Mouse (Mus musculus) spleen, adult 2 months (tissue): ENCODE measurements around the gene Man2a2. TPM values are rescaled to one million over a fixed set of nuclear protein-coding genes. Genes with fewer than 3 reads are reported as not detected.
"Not testable (repeated sequence)": the region's sequence is repeated elsewhere in the genome, so short reads cannot be mapped to it uniquely, and the experiment has no call there.

ENCODE experiments used
- DNase-seq, 2 experiments: peaks; one replicate each; pipeline versions ENCODE4 v3.0.0 to v3.0.0-alpha.2; 2012 to 2021; ENCODE audit warnings: low spot score in 2 of 2, low read depth in 1 of 2
- H3K27ac ChIP-seq: fragments of 200-500 bp; 2 replicates; pipeline ENCODE4 v1.5.1; 2012; ENCODE audit warnings: low read length, inconsistent platforms; ENCODE audit not compliant: insufficient read depth
- H3K27me3 ChIP-seq: fragments of 200-500 bp; 2 replicates; pipeline ENCODE4 v1.6.1; 2012; ENCODE audit warnings: mild to moderate bottlenecking, moderate library complexity, low read length, inconsistent platforms; ENCODE audit not compliant: control insufficient read depth, insufficient read depth
- H3K36me3 ChIP-seq: fragments of 200-500 bp; 2 replicates; pipeline ENCODE4 v1.6.1; 2012; ENCODE audit warnings: mild to moderate bottlenecking, low read length, inconsistent platforms; ENCODE audit not compliant: control insufficient read depth, insufficient read depth
- H3K4me1 ChIP-seq: fragments of 200-500 bp; 2 replicates; pipeline ENCODE4 v1.6.1; 2011; ENCODE audit warnings: inconsistent platforms; ENCODE audit not compliant: control insufficient read depth, insufficient read depth, insufficient read length
- H3K4me3 ChIP-seq: fragments of 200-500 bp; 2 replicates; pipeline ENCODE4 v1.5.1; 2011; ENCODE audit warnings: mild to moderate bottlenecking, inconsistent platforms; ENCODE audit not compliant: insufficient read depth, insufficient read length; ENCODE audit errors: extremely low read depth
- CTCF ChIP-seq: fragments of 200-500 bp; IDR thresholded peaks from 2 replicates; pipeline ENCODE4 v1.5.1; 2011; ENCODE audit warnings: mild to moderate bottlenecking, inconsistent platforms; ENCODE audit not compliant: insufficient read depth, insufficient read length, insufficient replicate concordance; ENCODE audit errors: extremely low read depth
- POLR2A ChIP-seq: fragments of 200-500 bp; IDR thresholded peaks from 2 replicates; pipeline ENCODE4 v1.6.1; 2011; ENCODE audit warnings: low read depth, low read length, inconsistent platforms
- WGBS: fragments of 180-500 bp; shearing (Covaris S2); methylation state at CpG from one replicate; pipeline ENCODE4 v1.1.7; 2018; 5-methylcytosine and 5-hydroxymethylcytosine counted together
- polyA plus RNA-seq: library from polyadenylated mRNA; depleted of rRNA; stranded (reverse); fragments of >200 nt; gene quantifications from 2 replicates; pipeline ENCODE4 v1.2.3, GENCODE M21; 2012

Gene Man2a2
- polyA plus RNA-seq, 1 experiment = 98.3 TPM

DNA sequence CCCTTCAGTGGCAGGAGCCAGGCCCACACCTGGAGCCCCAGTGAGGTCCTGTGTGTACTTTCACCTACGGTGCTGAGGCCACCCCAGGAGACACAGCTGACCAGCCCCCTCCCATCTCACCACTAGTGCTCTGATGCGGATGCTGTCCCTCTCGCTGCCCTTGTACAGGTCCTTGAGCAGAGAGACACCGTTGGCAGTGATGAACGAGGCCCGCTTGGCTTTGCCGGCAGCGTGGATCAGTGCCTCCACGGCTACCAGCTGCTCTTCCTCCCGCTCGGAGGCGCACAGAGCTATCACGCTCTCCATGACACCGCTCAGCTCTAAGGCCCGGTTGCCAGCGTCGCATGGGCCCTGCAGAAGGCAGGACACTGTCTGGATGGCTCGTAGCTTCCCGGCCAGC lies 39.7 kb downstream of the Man2a2 start:
- Histone ChIP-seq H3K4me3 (no peak overlapping the region), H3K27me3 (no peaks in the 10 kb centered on the region), H3K4me1 (no peaks in the 10 kb centered on the region), H3K27ac (no peak overlapping the region), H3K36me3 (peaks cover 71% of the 10 kb centered on the region)
- DNase-seq = no peak
- no peak for TF ChIP-seq CTCF
- WGBS = 97% methylated on average over 19 of the region's 19 CpGs

DNA sequence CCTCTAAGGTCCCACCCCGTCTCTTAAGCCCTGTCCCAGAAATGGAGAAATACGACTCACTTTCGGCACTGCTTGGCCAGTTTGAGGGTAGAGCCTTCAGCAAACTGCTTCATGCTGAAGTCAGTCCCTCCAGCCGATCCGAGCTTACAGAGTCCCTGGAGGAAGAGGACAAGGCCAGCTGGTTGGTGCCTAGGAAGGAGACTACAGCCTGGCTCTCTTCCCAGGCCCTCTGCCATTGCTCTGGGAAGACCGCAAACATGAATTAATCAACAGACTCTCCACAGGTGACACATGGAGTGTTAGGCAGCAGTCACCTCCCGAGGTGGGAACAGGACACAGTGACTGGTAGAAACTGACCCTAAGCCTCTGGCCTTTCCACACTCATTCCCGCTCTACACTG lies 40.9 kb downstream of the Man2a2 start:
- H3K27me3 ChIP-seq = no peaks in the 10 kb centered on the region
- WGBS = 93% methylated on average over 8 of the region's 8 CpGs
- no peak overlapping the region for H3K4me3 ChIP-seq
- TF ChIP-seq POLR2A = no peak
- DNase-seq = no peak
- H3K36me3 ChIP-seq = peaks cover 67% of the 10 kb centered on the region
- H3K4me1 ChIP-seq = no peaks in the 10 kb centered on the region
- no peak overlapping the region for H3K27ac ChIP-seq

DNA sequence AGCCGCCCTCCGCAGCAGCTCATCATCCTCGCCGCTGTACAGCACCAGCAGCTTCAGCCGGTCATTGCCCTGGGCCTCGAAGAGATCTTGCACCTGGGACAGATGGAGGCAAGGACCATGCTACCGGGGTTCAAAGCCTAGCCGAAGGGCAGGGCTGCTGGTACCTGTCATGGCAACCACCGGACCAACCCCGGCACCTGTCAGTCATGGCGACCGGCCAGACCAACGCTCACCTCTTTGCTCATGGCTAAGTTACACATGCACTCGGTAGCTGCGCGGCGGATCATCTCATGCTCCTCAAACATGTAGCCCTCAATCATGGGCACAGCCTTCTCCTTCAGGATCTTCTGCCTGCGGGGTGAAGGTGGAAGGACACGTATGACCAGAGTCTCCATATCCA lies 45.1 kb downstream of the Man2a2 start:
- TF ChIP-seq POLR2A (no peak), CTCF (no peak)
- Histone ChIP-seq H3K4me1 (no peaks in the 10 kb centered on the region), H3K4me3 (no peak overlapping the region), H3K27me3 (no peaks in the 10 kb centered on the region), H3K36me3 (peaks cover 33% of the 10 kb centered on the region), H3K27ac (no peak overlapping the region)
- WGBS = 96% methylated on average over 19 of the region's 19 CpGs
- no peak for DNase-seq

DNA sequence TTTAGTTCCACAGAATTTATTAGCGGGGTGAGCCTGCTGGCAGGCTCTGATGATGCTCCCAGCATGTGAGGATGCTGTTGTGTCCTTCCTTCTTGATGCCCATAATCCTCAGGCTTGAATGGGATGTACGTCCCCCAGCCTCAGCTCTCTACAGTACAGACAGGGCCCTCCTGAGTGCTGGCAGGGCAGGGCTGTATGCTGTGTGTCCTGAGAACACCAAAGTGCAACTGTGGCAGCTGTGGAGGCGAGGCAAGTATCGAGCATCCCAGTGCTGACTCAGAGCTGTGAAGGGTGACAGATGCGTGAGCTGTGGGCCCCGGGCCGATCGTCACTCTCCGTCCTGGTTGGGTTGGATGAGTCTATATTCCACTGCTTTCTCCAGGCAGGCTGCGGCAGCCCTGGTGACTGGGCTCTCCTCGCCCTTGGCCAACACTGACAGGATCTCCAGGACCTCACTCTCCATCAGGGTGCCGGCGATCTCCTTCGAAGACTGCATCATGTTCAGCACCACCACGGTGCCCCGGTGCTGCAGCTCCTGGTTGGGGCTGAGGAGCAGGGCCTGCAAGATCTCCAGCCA lies 45.8 kb downstream of the Man2a2 start:
- no peaks in the 10 kb centered on the region for H3K27me3 ChIP-seq
- no peak overlapping the region for H3K4me3 ChIP-seq
- no peak overlapping the region for H3K27ac ChIP-seq
- TF ChIP-seq POLR2A = no peak
- no peak for TF ChIP-seq CTCF
- peaks cover 27% of the 10 kb centered on the region for H3K36me3 ChIP-seq
- WGBS = 97% methylated on average over 16 of the region's 16 CpGs
- no peaks in the 10 kb centered on the region for H3K4me1 ChIP-seq
- no peak for DNase-seq

DNA sequence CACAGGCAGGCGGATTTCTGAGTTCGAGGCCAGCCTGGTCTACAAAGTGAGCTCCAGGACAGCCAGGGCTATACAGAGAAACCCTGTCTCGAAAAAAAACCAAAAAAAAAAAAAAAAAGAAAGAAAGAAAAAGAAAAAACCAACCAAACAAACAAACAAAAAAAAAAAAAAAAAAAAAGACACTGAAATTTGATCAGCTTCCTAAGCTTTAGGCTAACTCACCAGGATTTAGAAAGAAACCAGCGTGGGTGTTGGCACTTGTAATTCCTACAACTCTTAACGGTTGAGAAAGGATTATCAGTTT lies 46.4 kb downstream of the Man2a2 start:
- not testable (repeated sequence) for H3K4me1 ChIP-seq, H3K4me3 ChIP-seq, H3K27ac ChIP-seq, DNase-seq, H3K27me3 ChIP-seq
- H3K36me3 ChIP-seq = peaks cover 25% of the 10 kb centered on the region
- 40% methylated on average over 5 of the region's 5 CpGs for WGBS

DNA sequence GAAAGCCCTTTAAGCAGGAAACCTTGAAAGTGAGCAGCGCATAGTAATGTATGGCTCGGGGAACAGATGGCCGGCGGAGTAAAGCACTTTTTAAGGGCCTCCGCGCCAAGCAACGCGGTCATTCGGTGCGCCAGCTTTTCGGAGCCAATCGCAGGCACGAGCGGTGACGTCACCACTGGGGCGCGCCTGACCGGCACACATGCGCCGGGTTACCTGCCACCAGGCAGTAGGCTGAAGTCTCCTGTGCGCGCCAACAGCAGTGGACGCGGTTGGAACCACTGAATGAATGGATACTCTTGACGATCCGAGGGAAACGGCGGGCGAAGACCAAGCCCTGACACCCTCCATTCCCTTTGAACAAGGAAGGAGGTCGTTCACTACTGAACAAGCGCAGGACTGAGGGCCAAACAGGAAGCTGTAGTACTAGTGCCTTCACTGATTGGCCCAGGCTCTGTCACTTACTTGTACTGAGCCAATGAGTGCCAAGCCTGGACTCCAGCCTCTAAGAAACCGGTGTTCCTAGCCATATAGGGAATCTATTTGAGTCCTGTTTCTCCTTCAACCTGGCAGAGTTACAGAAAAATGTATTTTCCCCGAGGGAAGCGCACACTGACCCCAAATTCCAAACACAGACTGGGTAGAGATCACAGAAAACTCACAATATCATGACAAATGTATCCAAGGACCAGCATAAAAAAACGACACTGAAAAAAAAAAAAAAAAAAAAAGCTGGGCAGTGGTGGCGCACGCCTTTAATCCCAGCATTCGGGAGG lies 46.9 kb downstream of the Man2a2 start, which contains the start of gene Rccd1:
Rccd1 (minus strand) TSS at position 412 of the 773 bp plus-strand sequence.
- Histone ChIP-seq H3K4me1 (no peaks in the 10 kb centered on the region), H3K27ac (peak within 1 kb of the TSS; percentile 94), H3K36me3 (peaks cover 21% of the 10 kb centered on the region), H3K4me3 (peak within 1 kb of the TSS; percentile 93), H3K27me3 (no peaks in the 10 kb centered on the region)
- peak; percentile 89 to 93 for DNase-seq
- WGBS = 2% methylated on average over 38 of the region's 38 CpGs
- TF ChIP-seq CTCF (no peak), POLR2A (peak; percentile 73)

DNA sequence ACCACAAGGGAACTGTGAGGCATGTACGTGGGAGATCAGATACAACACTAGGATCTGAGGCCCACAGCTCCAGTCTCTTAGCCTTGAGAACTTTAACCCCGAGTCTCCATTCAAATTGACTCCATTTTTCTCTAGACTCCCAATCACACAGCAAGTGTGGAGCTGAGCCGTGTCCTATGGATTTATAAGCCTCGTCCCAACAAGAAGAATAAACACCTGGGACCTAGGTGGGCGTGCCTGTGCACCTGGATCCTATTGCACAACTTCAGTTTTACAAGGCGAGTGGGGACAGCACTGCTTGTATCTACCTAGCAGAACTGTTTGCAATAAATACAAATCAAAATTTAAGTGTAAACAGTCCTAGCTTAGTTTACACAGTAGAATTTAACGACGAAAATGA lies 47.8 kb downstream of the Man2a2 start:
- TF ChIP-seq POLR2A (no peak), CTCF (no peak)
- Histone ChIP-seq H3K36me3 (peaks cover 15% of the 10 kb centered on the region), H3K4me3 (peak overlapping the region; percentile 93), H3K4me1 (no peaks in the 10 kb centered on the region), H3K27me3 (no peaks in the 10 kb centered on the region), H3K27ac (no peak overlapping the region)
- DNase-seq = no peak
- 18% methylated on average over 8 of the region's 8 CpGs for WGBS
